Mouse (Mus musculus): ENCODE measurements around the gene Bdh2. TPM values are rescaled to one million over a fixed set of nuclear protein-coding genes. Genes with fewer than 3 reads are reported as not detected.

The Bdh2 gene
- total and polyA plus RNA-seq, 3 experiments, result 0.22 to 0.23 TPM; not detected in 1

GRCm38 (mm10) chr3:135293703-135294102 is 12.7 kb downstream of the Bdh2 start:
- H3K9me3 ChIP-seq (replicated peaks; ENCODE audit: insufficient read depth, low read length), result no peaks in the 10 kb centered on the region
- peaks cover 0 to under 1% of the 10 kb centered on the region in 2 experiments; a peak in 2 of 4 replicates for H3K36me3 ChIP-seq (ENCODE audit: control insufficient read depth in 1 of 2, insufficient read depth in 2 of 2, low read length in 2 of 2)
- no peak for DNase-seq (ENCODE audit: low read depth, low spot score)
- no peak overlapping the region for H3K4me3 ChIP-seq (ENCODE audit: control insufficient read depth in 1 of 2, insufficient read depth in 1 of 2, low read depth in 2 of 2, low read length in 2 of 2)
- H3K4me1 ChIP-seq (ENCODE audit: control insufficient read depth in 1 of 2, insufficient read depth in 2 of 2, low read length in 2 of 2), result peaks cover 0 to 6% of the 10 kb centered on the region in 2 experiments; a peak in 2 of 4 replicates
- H3K9ac ChIP-seq (ENCODE audit: control insufficient read depth, low read depth, low read length, poor library complexity, severe bottlenecking), result no peak overlapping the region
- TF ChIP-seq ETS1 (IDR thresholded peaks at IDR 0.05; ENCODE audit: low read depth, low read length), result no peak
- no peak overlapping the region for H3K27ac ChIP-seq (ENCODE audit: control insufficient read depth, low read depth, low read length)
- H3K79me2 ChIP-seq (ENCODE audit: control insufficient read depth, insufficient read depth, low read length, poor library complexity), result no peaks in the 10 kb centered on the region
- no peaks in the 10 kb centered on the region for H3K27me3 ChIP-seq (ENCODE audit: control insufficient read depth in 1 of 2, insufficient read depth in 2 of 2, low read length in 2 of 2)

DNA sequence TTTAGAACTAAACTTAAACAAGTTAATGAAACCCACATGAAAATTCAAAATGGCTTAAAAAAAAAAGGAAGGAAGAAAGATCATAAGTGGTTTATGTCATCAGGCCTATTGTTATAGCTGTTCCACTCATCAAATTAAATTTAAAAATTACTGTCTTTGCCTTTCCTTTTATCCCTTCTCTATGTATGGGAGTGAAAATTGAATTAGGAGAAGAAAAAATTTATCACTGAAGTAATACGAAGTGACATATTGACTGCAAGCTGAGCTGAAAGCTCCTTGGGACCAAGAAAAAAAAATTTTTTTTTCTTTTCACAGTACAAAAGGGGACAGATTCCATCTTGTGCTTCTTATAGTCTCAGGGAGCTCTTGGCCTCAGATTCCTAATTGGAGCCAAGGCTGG is 14.5 kb downstream of the Bdh2 start:
- Histone ChIP-seq H3K79me2 (ENCODE audit: control insufficient read depth, insufficient read depth, low read length, poor library complexity) (no peaks in the 10 kb centered on the region), H3K9me3 (replicated peaks; ENCODE audit: insufficient read depth, low read length) (no peaks in the 10 kb centered on the region), H3K4me3 (ENCODE audit: control insufficient read depth in 1 of 2, insufficient read depth in 1 of 2, low read depth in 2 of 2, low read length in 2 of 2) (no peak overlapping the region), H3K4me1 (ENCODE audit: control insufficient read depth in 1 of 2, insufficient read depth in 2 of 2, low read length in 2 of 2) (peaks cover 0 to 14% of the 10 kb centered on the region in 2 experiments; a peak in 3 of 4 replicates), H3K9ac (ENCODE audit: control insufficient read depth, low read depth, low read length, poor library complexity, severe bottlenecking) (no peak overlapping the region), H3K27ac (ENCODE audit: control insufficient read depth, low read depth, low read length) (no peak overlapping the region), H3K27me3 (ENCODE audit: control insufficient read depth in 1 of 2, insufficient read depth in 2 of 2, low read length in 2 of 2) (no peaks in the 10 kb centered on the region), H3K36me3 (ENCODE audit: control insufficient read depth in 1 of 2, insufficient read depth in 2 of 2, low read length in 2 of 2) (peaks cover 0 to 5% of the 10 kb centered on the region in 2 experiments; a peak in 2 of 4 replicates)
- TF ChIP-seq RAD21 (IDR thresholded peaks at IDR 0.05; ENCODE audit: low read depth, low read length), result no peak
- no peak for TF ChIP-seq ZC3H11A (IDR thresholded peaks at IDR 0.05; ENCODE audit: low read depth, low read length)
- no peak for TF ChIP-seq MAX (IDR thresholded peaks at IDR 0.05; ENCODE audit: low read length)
- TF ChIP-seq POLR2A (IDR thresholded peaks at IDR 0.05; ENCODE audit: control insufficient read depth in 1 of 2, insufficient read depth in 1 of 2, low read depth in 1 of 2, low read length in 2 of 2, poor library complexity in 1 of 2), result no peak
- TF ChIP-seq RCOR1 (IDR thresholded peaks at IDR 0.05; ENCODE audit: low read depth, low read length), result no peak
- no peak for TF ChIP-seq TAL1 (IDR thresholded peaks at IDR 0.05; ENCODE audit: low read length)
- TF ChIP-seq MAFK (IDR thresholded peaks at IDR 0.05; ENCODE audit: borderline replicate concordance, low read depth, low read length), result no peak
- TF ChIP-seq GATA1 (IDR thresholded peaks at IDR 0.05; ENCODE audit: low read depth, low read length), result no peak
- TF ChIP-seq KAT2A (conservative IDR thresholded peaks at IDR 0.05; ENCODE audit: low read depth, low read length), result no peak
- TF ChIP-seq POLR2AphosphoS2 (IDR thresholded peaks at IDR 0.05; ENCODE audit: low read length), result no peak
- no peak for TF ChIP-seq MXI1 (IDR thresholded peaks at IDR 0.05; ENCODE audit: low read depth, low read length)
- DNase-seq (ENCODE audit: low read depth, low spot score), result no peak

DNA sequence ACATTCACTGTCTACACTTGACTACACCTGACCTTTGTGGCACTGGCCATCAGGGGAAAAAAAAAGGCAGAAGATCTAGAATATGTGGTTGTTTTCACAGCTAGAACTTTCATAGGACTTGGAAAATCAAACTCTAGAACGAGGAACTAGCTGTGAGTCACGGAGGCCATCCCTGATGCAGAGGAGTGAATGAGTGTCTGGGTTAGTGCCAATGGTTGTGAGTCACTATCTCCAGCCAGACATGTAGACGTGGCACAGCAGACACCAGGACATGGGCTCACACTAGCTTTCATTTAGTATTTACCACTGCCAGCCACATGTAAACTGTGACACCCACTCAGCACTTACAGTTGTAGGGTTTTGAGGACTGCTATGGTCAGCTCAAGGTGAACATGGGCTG is 17.5 kb downstream of the Bdh2 start:
- Histone ChIP-seq H3K27me3 (ENCODE audit: control insufficient read depth in 1 of 2, insufficient read depth in 2 of 2, low read length in 2 of 2) (no peaks in the 10 kb centered on the region), H3K27ac (ENCODE audit: control insufficient read depth, low read depth, low read length) (peak overlapping the region; percentile 11; the same call in 1 of the 2 replicates), H3K4me3 (ENCODE audit: control insufficient read depth in 1 of 2, insufficient read depth in 1 of 2, low read depth in 2 of 2, low read length in 2 of 2) (peak overlapping the region in 1 of 2 experiments; percentile 7; a peak in 1 of 4 replicates), H3K79me2 (ENCODE audit: control insufficient read depth, insufficient read depth, low read length, poor library complexity) (no peaks in the 10 kb centered on the region), H3K36me3 (ENCODE audit: control insufficient read depth in 1 of 2, insufficient read depth in 2 of 2, low read length in 2 of 2) (peaks cover 0 to 5% of the 10 kb centered on the region in 2 experiments; a peak in 2 of 4 replicates), H3K9ac (ENCODE audit: control insufficient read depth, low read depth, low read length, poor library complexity, severe bottlenecking) (0 out of 2 replicates have a peak overlapping the region, but pooled peaks have one; percentile 30), H3K4me1 (ENCODE audit: control insufficient read depth in 1 of 2, insufficient read depth in 2 of 2, low read length in 2 of 2) (peaks cover 0 to 16% of the 10 kb centered on the region in 2 experiments; a peak in 3 of 4 replicates), H3K9me3 (replicated peaks; ENCODE audit: insufficient read depth, low read length) (no peaks in the 10 kb centered on the region)
- TF ChIP-seq EP300 (IDR thresholded peaks at IDR 0.05; ENCODE audit: low read depth in 1 of 2, low read length in 2 of 2), result peak; percentile 22 to 67; a peak in 2 of 4 replicates
- TF ChIP-seq ETS1 (IDR thresholded peaks at IDR 0.05; ENCODE audit: low read depth, low read length), result peak; percentile 22; the same call in 1 of the 2 replicates
- TF ChIP-seq RAD21 (IDR thresholded peaks at IDR 0.05; ENCODE audit: low read depth, low read length), result no peak
- no peak for TF ChIP-seq RCOR1 (IDR thresholded peaks at IDR 0.05; ENCODE audit: low read depth, low read length)
- TF ChIP-seq TAL1 (IDR thresholded peaks at IDR 0.05; ENCODE audit: low read length), result 0 out of 2 replicates have a peak, but pooled peaks have one; percentile 32
- TF ChIP-seq MYC (IDR thresholded peaks at IDR 0.05; ENCODE audit: low read depth, low read length), result 0 out of 2 replicates have a peak, but pooled peaks have one; percentile 40
- TF ChIP-seq MAZ (IDR thresholded peaks at IDR 0.05; ENCODE audit: low read depth, low read length), result no peak
- peak; percentile 66; the same call in 1 of the 2 replicates for TF ChIP-seq JUND (IDR thresholded peaks at IDR 0.05; ENCODE audit: low read depth, low read length)
- no peak for TF ChIP-seq USF1 (IDR thresholded peaks at IDR 0.05; ENCODE audit: low read depth, low read length)
- no peak for TF ChIP-seq MEF2A (IDR thresholded peaks at IDR 0.05; ENCODE audit: extremely low read depth, insufficient replicate concordance, low read depth, low read length, poor library complexity, severe bottlenecking)
- peak; percentile 93 for DNase-seq (ENCODE audit: low read depth, low spot score)
